Mouse (Mus musculus) kidney, adult 2 months (tissue): ENCODE data around the gene Ccdc33.

Experiments
- CTCF ChIP-seq: fragments of 200-500 bp; conservative IDR thresholded peaks from 2 replicates; pipeline ENCODE4 v1.5.1; 2011; ENCODE audit warnings: low read depth, mild to moderate bottlenecking, control low read depth, low read length, moderate library complexity, mixed read lengths; ENCODE audit not compliant: insufficient read depth, insufficient read length
- POLR2A ChIP-seq: fragments of 200-500 bp; IDR thresholded peaks from one replicate; pipeline ENCODE4 v1.6.1; 2011; ENCODE audit warnings: low read depth, low read length, control low read depth

GRCm38 (mm10) chr9:58095977-58096376 is 22.6 kb downstream of the Ccdc33 start:
- TF ChIP-seq POLR2A (no peak), CTCF (no peak)
